9 mouse cellular contexts compared by ENCODE assay signal in the genomic region with DNA sequence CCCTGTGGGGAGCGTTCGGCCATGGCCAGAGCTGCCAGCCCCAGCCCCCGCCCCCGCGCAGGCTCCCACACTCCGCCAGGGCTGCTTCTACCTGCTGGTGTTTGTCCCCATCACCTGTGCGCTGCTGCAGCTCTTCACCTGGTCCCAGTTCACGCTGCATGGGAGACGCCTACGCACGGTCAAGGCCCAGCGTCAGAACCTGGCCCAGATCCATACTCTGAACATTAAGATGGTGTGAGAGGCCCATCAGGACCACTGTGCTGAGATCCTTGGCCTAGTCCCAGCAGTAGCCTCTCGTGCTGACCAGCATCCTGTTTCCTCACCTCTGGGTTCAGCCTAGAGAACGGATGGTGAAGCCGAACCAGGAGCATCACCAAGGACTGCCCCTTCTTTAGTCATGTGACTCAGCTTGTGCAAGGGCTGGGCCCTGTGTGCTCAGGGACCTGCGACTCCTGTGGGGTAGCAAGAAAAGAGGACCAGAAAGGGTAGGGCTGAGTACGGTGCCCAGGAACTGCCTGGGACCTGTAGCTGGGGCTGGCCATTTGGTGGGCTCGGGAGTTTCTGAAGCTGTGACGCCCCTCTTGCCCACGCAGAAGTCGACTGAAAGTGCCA. TPM values are rescaled to one million over a fixed set of nuclear protein-coding genes. Genes with fewer than 3 reads are reported as not detected.
DNase-seq lines count a peak whose midpoint lies in the region; ATAC-seq and TF ChIP-seq lines count a peak whose summit lies in the region.
"Had no signal": no experiment of that assay in that cellular context is flagged by ENCODE, and none has a peak within 500 bp of the region (broad histone marks: within the 10 kb centered on the region; RNA-seq: fewer than 3 reads in every experiment).

No protein-coding gene starts in this region.

- H3K9me3 ChIP-seq in kidney, embryonic 14.5 days (ENCODE audit: control insufficient read depth, low read length) = no peaks in the 10 kb centered on the region
- no peaks in the 10 kb centered on the region for H3K9me3 ChIP-seq in MEL (replicated peaks; ENCODE audit: insufficient read depth, low read length)
- H3K9me3 ChIP-seq in forebrain, embryonic 13.5 days (replicated peaks) = no peaks in the 10 kb centered on the region
- H3K9me3 ChIP-seq in liver, postnatal 0 days (ENCODE audit: low read length) = no peaks in the 10 kb centered on the region

- no peaks in the 10 kb centered on the region for H3K27me3 ChIP-seq in kidney, embryonic 14.5 days (ENCODE audit: control insufficient read depth, insufficient read depth, low read length)
- H3K27me3 ChIP-seq in MEL (ENCODE audit: control insufficient read depth in 1 of 2, insufficient read depth in 2 of 2, low read length in 2 of 2) = no peaks in the 10 kb centered on the region
- H3K27me3 ChIP-seq in forebrain, embryonic 13.5 days = no peaks in the 10 kb centered on the region
- H3K27me3 ChIP-seq in liver, postnatal 0 days (ENCODE audit: insufficient read depth, low read length) = no peaks in the 10 kb centered on the region
- H3K27me3 ChIP-seq: Patski had no signal

- 49% methylated on average over 21 of the region's 21 CpGs for WGBS in kidney, embryonic 14.5 days
- 50% methylated on average over 21 of the region's 21 CpGs for WGBS in forebrain, embryonic 13.5 days
- WGBS in liver, postnatal 0 days (ENCODE audit: insufficient replicate concordance) = 65% methylated on average over 21 of the region's 21 CpGs

- no peak for TF ChIP-seq RAD21 in MEL (IDR thresholded peaks at IDR 0.05; ENCODE audit: low read depth, low read length)

- 0 out of 4 replicates have a peak, but pooled peaks of 1 of the 2 experiments have one; percentile 7 for TF ChIP-seq POLR2A in MEL (IDR thresholded peaks at IDR 0.05; ENCODE audit: control insufficient read depth in 1 of 2, insufficient read depth in 1 of 2, low read depth in 1 of 2, low read length in 2 of 2, poor library complexity in 1 of 2)

- no peak overlapping the region for H3K27ac ChIP-seq in kidney, embryonic 14.5 days (ENCODE audit: low read depth, low read length)
- no peak overlapping the region for H3K27ac ChIP-seq in MEL (ENCODE audit: control insufficient read depth, low read depth, low read length)
- H3K27ac ChIP-seq in forebrain, embryonic 13.5 days = 0 out of 2 replicates have a peak overlapping the region, but pooled peaks have one; percentile 27
- H3K27ac ChIP-seq in liver, postnatal 0 days (ENCODE audit: low read depth) = no peak overlapping the region

- no peak overlapping the region for H3K9ac ChIP-seq in kidney, embryonic 14.5 days (ENCODE audit: low read depth, low read length)
- no peak overlapping the region for H3K9ac ChIP-seq in MEL (ENCODE audit: control insufficient read depth, low read depth, low read length, poor library complexity, severe bottlenecking)
- H3K9ac ChIP-seq in forebrain, embryonic 13.5 days = no peak overlapping the region
- H3K9ac ChIP-seq in liver, postnatal 0 days (replicated peaks) = no peak overlapping the region

- H3K36me3 ChIP-seq in kidney, embryonic 14.5 days (ENCODE audit: control insufficient read depth, insufficient read depth, low read length) = peaks cover 31% of the 10 kb centered on the region
- H3K36me3 ChIP-seq in MEL (ENCODE audit: control insufficient read depth in 1 of 2, insufficient read depth in 2 of 2, low read length in 2 of 2) = peaks cover 0 to 12% of the 10 kb centered on the region in 2 experiments; a peak in 2 of 4 replicates
- peaks cover 41% of the 10 kb centered on the region for H3K36me3 ChIP-seq in forebrain, embryonic 13.5 days (ENCODE audit: poor library complexity, severe bottlenecking)
- peaks cover 27% of the 10 kb centered on the region for H3K36me3 ChIP-seq in liver, postnatal 0 days (replicated peaks; ENCODE audit: insufficient read depth, low read length)

- H3K4me2 ChIP-seq in kidney, embryonic 14.5 days (replicated peaks; ENCODE audit: low read depth, low read length) = no peak overlapping the region
- H3K4me2 ChIP-seq in forebrain, embryonic 13.5 days = no peak overlapping the region
- no peak overlapping the region for H3K4me2 ChIP-seq in liver, postnatal 0 days (ENCODE audit: low read depth, low read length)

- peak; percentile 55 for ATAC-seq in kidney, embryonic 14.5 days (ENCODE audit: low FRiP score, low TSS enrichment)
- ATAC-seq in forebrain, embryonic 13.5 days = peak; percentile 62
- peak; percentile 82 for ATAC-seq in liver, postnatal 0 days
- ATAC-seq in erythroid progenitor cell, adult 5-6 weeks (replicated peaks; ENCODE audit: low FRiP score, poor library complexity, severe bottlenecking) = no peak
- ATAC-seq: Patski had no signal

- DNase-seq in kidney, postnatal 10 days = no peak
- DNase-seq in MEL (ENCODE audit: low read depth, low spot score) = no peak
- DNase-seq in liver, postnatal 0 days = no peak
- DNase-seq in gastrocnemius, adult 8-10 months (ENCODE audit: low spot score in 2 of 2) = no peak
- DNase-seq in T-cell, adult 2 months (ENCODE audit: low spot score) = no peak

- H3K4me1 ChIP-seq in kidney, embryonic 14.5 days (ENCODE audit: control insufficient read depth, insufficient read depth, low read length) = no peaks in the 10 kb centered on the region
- H3K4me1 ChIP-seq in MEL (ENCODE audit: control insufficient read depth in 1 of 2, insufficient read depth in 2 of 2, low read length in 2 of 2) = no peaks in the 10 kb centered on the region
- 0 out of 2 replicates have a peak, but pooled peaks cover 7% of the 10 kb centered on the region for H3K4me1 ChIP-seq in forebrain, embryonic 13.5 days
- H3K4me1 ChIP-seq in liver, postnatal 0 days (ENCODE audit: insufficient read depth) = no peaks in the 10 kb centered on the region

- TF ChIP-seq CTCF in MEL (IDR thresholded peaks at IDR 0.05 in 2 of 3, conservative IDR thresholded peaks at IDR 0.05 in 1 of 3; ENCODE audit: control insufficient read depth in 1 of 3, insufficient read depth in 1 of 3, low read depth in 2 of 3, low read length in 3 of 3, poor library complexity in 1 of 3, severe bottlenecking in 1 of 3) = no peak
- no peak for TF ChIP-seq CTCF in liver, postnatal 0 days (IDR thresholded peaks at IDR 0.05; ENCODE audit: low read depth)

- no peaks in the 10 kb centered on the region for H3K79me2 ChIP-seq in MEL (ENCODE audit: control insufficient read depth, insufficient read depth, low read length, poor library complexity)

- no peak for TF ChIP-seq EP300 in MEL (IDR thresholded peaks at IDR 0.05; ENCODE audit: low read depth in 1 of 2, low read length in 2 of 2)
- no peak for TF ChIP-seq EP300 in liver, postnatal 0 days (IDR thresholded peaks at IDR 0.05; ENCODE audit: low read depth)

- no peak overlapping the region for H3K4me3 ChIP-seq in kidney, embryonic 14.5 days (ENCODE audit: low read length)
- no peak overlapping the region for H3K4me3 ChIP-seq in MEL (ENCODE audit: control insufficient read depth in 1 of 2, insufficient read depth in 1 of 2, low read depth in 2 of 2, low read length in 2 of 2)
- H3K4me3 ChIP-seq in forebrain, embryonic 13.5 days = no peak overlapping the region
- H3K4me3 ChIP-seq in liver, postnatal 0 days (ENCODE audit: low read depth, low read length) = no peak overlapping the region

RNA-seq across cellular contexts. Expression of a gene that starts 21.0 kb away (rescaled TPM):
- polyA plus RNA-seq in kidney, embryonic 14.5 days (2014; fragmentation: Nextera tagmentation; extraction: Ambion mirVana) = 78.5 and 134 TPM in 2 replicates
- total RNA-seq in MEL (2012; rRNA removed) = 140 TPM in 2 replicates
- 100 to 1,000 TPM; 193 to 530 TPM for polyA plus RNA-seq in MEL (2012; ENCODE audit: insufficient read depth in 1 of 2, insufficient read length in 2 of 2, low read depth in 1 of 2, low replicate concordance in 2 of 2, missing spikeins in 1 of 2)
- polyA plus RNA-seq in forebrain, embryonic 13.5 days (2015; fragmentation: Nextera tagmentation; extraction: Ambion mirVana) = 285 and 307 TPM in 2 replicates
- polyA plus RNA-seq in liver, postnatal 0 days (2015; fragmentation: Nextera tagmentation; extraction: Ambion mirVana) = 31.8 and 35.4 TPM in 2 replicates
- 10 to 100 TPM; 56.5 to 61.5 (median 59.3) TPM for total RNA-seq in gastrocnemius, adult 8-10 months (2022)
- total RNA-seq in erythroid progenitor cell, adult 5-6 weeks (2015; ENCODE audit: low replicate concordance) = 66.7 and 75.0 TPM in 2 replicates
- 82.9 and 94.7 TPM in 2 replicates for total RNA-seq in erythroid progenitor cell, adult 5-6 weeks (2017; ENCODE audit: low replicate concordance)

RNA-seq across cellular contexts. Expression of a gene that starts 22.1 kb away (rescaled TPM):
- 28.1 and 48.8 TPM in 2 replicates for polyA plus RNA-seq in kidney, embryonic 14.5 days (2014; fragmentation: Nextera tagmentation; extraction: Ambion mirVana)
- 11.4 and 13.7 TPM in 2 replicates for total RNA-seq in MEL (2012; rRNA removed)
- 10 to 100 TPM in 1 of 2 experiments, not detected in 1; 42.5 TPM for polyA plus RNA-seq in MEL (2012; ENCODE audit: insufficient read depth in 1 of 2, insufficient read length in 2 of 2, low read depth in 1 of 2, low replicate concordance in 2 of 2, missing spikeins in 1 of 2)
- polyA plus RNA-seq in forebrain, embryonic 13.5 days (2015; fragmentation: Nextera tagmentation; extraction: Ambion mirVana) = 28.0 and 30.3 TPM in 2 replicates
- polyA plus RNA-seq in liver, postnatal 0 days (2015; fragmentation: Nextera tagmentation; extraction: Ambion mirVana) = 3.7 and 3.8 TPM in 2 replicates
- 1 to 10 TPM; 4.5 to 5.7 (median 5.3) TPM for total RNA-seq in gastrocnemius, adult 8-10 months (2022)
- total RNA-seq in erythroid progenitor cell, adult 5-6 weeks (2015; ENCODE audit: low replicate concordance) = 3.6 and 5.9 TPM in 2 replicates
- total RNA-seq in erythroid progenitor cell, adult 5-6 weeks (2017; ENCODE audit: low replicate concordance) = 2.4 and 4.8 TPM in 2 replicates

RNA-seq across cellular contexts. Expression of a gene that starts 24.5 kb away (rescaled TPM):
- 2.7 and 3.5 TPM in 2 replicates for polyA plus RNA-seq in kidney, embryonic 14.5 days (2014; fragmentation: Nextera tagmentation; extraction: Ambion mirVana)
- total RNA-seq in MEL (2012; rRNA removed) = 0.50 and 0.78 TPM in 2 replicates
- polyA plus RNA-seq in MEL (2012; ENCODE audit: insufficient read depth in 1 of 2, insufficient read length in 2 of 2, low read depth in 1 of 2, low replicate concordance in 2 of 2, missing spikeins in 1 of 2) = under 1 TPM in 1 of 2 experiments, not detected in 1; 0.95 TPM
- 1.7 and 2.2 TPM in 2 replicates for polyA plus RNA-seq in forebrain, embryonic 13.5 days (2015; fragmentation: Nextera tagmentation; extraction: Ambion mirVana)
- 0.75 and 1.0 TPM in 2 replicates for polyA plus RNA-seq in liver, postnatal 0 days (2015; fragmentation: Nextera tagmentation; extraction: Ambion mirVana)
- under 1 TPM in 3 of 4 experiments, not detected in 1; 0.27 to 0.35 (median 0.29) TPM for total RNA-seq in gastrocnemius, adult 8-10 months (2022)
- total RNA-seq in erythroid progenitor cell, adult 5-6 weeks (2015; ENCODE audit: low replicate concordance) = not detected in 2 replicates
- total RNA-seq in erythroid progenitor cell, adult 5-6 weeks (2017; ENCODE audit: low replicate concordance) = not detected in 2 replicates

RNA-seq across cellular contexts. Expression of a gene that starts 33.7 kb away (rescaled TPM):
- 7.9 and 10.8 TPM in 2 replicates for polyA plus RNA-seq in kidney, embryonic 14.5 days (2014; fragmentation: Nextera tagmentation; extraction: Ambion mirVana)
- 4.7 and 5.5 TPM in 2 replicates for total RNA-seq in MEL (2012; rRNA removed)
- 10 to 100 TPM in 1 of 2 experiments, not detected in 1; 45.9 TPM for polyA plus RNA-seq in MEL (2012; ENCODE audit: insufficient read depth in 1 of 2, insufficient read length in 2 of 2, low read depth in 1 of 2, low replicate concordance in 2 of 2, missing spikeins in 1 of 2)
- 7.6 and 7.8 TPM in 2 replicates for polyA plus RNA-seq in forebrain, embryonic 13.5 days (2015; fragmentation: Nextera tagmentation; extraction: Ambion mirVana)
- polyA plus RNA-seq in liver, postnatal 0 days (2015; fragmentation: Nextera tagmentation; extraction: Ambion mirVana) = 3.4 and 3.9 TPM in 2 replicates
- 1 to 10 TPM; 1.1 to 2.2 (median 1.9) TPM for total RNA-seq in gastrocnemius, adult 8-10 months (2022)
- total RNA-seq in erythroid progenitor cell, adult 5-6 weeks (2015; ENCODE audit: low replicate concordance) = 4.6 and 6.1 TPM in 2 replicates
- 1.4 and 6.2 TPM in 2 replicates for total RNA-seq in erythroid progenitor cell, adult 5-6 weeks (2017; ENCODE audit: low replicate concordance)

RNA-seq across cellular contexts. Expression of a gene that starts 36.1 kb away (rescaled TPM):
- polyA plus RNA-seq in kidney, embryonic 14.5 days (2014; fragmentation: Nextera tagmentation; extraction: Ambion mirVana) = 164 and 165 TPM in 2 replicates
- total RNA-seq in MEL (2012; rRNA removed) = 270 and 302 TPM in 2 replicates
- polyA plus RNA-seq in MEL (2012; ENCODE audit: insufficient read depth in 1 of 2, insufficient read length in 2 of 2, low read depth in 1 of 2, low replicate concordance in 2 of 2, missing spikeins in 1 of 2) = 100 to 1,000 TPM; 251 to 297 TPM
- 304 and 309 TPM in 2 replicates for polyA plus RNA-seq in forebrain, embryonic 13.5 days (2015; fragmentation: Nextera tagmentation; extraction: Ambion mirVana)
- polyA plus RNA-seq in liver, postnatal 0 days (2015; fragmentation: Nextera tagmentation; extraction: Ambion mirVana) = 52.4 and 53.8 TPM in 2 replicates
- total RNA-seq in gastrocnemius, adult 8-10 months (2022) = 10 to 100 TPM; 57.5 to 66.3 (median 64.3) TPM
- 8.4 and 16.2 TPM in 2 replicates for total RNA-seq in erythroid progenitor cell, adult 5-6 weeks (2015; ENCODE audit: low replicate concordance)
- 42.4 and 50.7 TPM in 2 replicates for total RNA-seq in erythroid progenitor cell, adult 5-6 weeks (2017; ENCODE audit: low replicate concordance)
